7 mouse cellular contexts compared by ENCODE assay signal in genomic region chr6:72097181-72097995, GRCm38 (mm10). TPM values are rescaled to one million over a fixed set of nuclear protein-coding genes. Genes with fewer than 3 reads are reported as not detected.
A peak's percentile ranks its signal among the peaks of the same experiment; 100 is the strongest.
DNase-seq lines count a peak whose midpoint lies in the region; ATAC-seq and TF ChIP-seq lines count a peak whose summit lies in the region.

St3gal5 (plus strand) TSS chr6:72097592.

- peak within 1 kb of the TSS; percentile 73 for H3K9ac ChIP-seq in limb, embryonic 11.5 days (ENCODE audit: low read length)
- H3K9ac ChIP-seq in midbrain, embryonic 13.5 days (replicated peaks) = peak within 1 kb of the TSS; percentile 92

- no peaks in the 10 kb centered on the region for H3K9me3 ChIP-seq in embryonic facial prominence, embryonic 10.5 days
- no peaks in the 10 kb centered on the region for H3K9me3 ChIP-seq in limb, embryonic 11.5 days (ENCODE audit: control insufficient read depth, low read length)
- H3K9me3 ChIP-seq in midbrain, embryonic 13.5 days = no peaks in the 10 kb centered on the region

- no peaks in the 10 kb centered on the region for H3K36me3 ChIP-seq in embryonic facial prominence, embryonic 10.5 days (replicated peaks)
- H3K36me3 ChIP-seq in limb, embryonic 11.5 days (ENCODE audit: control insufficient read depth, insufficient read depth, low read length) = no peaks in the 10 kb centered on the region
- no peaks in the 10 kb centered on the region for H3K36me3 ChIP-seq in midbrain, embryonic 13.5 days
- H3K36me3 ChIP-seq in small intestine, adult 2 months (ENCODE audit: control insufficient read depth, insufficient read depth, low read length) = no peaks in the 10 kb centered on the region

- peak within 1 kb of the TSS; percentile 89 for H3K4me2 ChIP-seq in limb, embryonic 11.5 days (ENCODE audit: low read depth, severe bottlenecking)
- peak within 1 kb of the TSS; percentile 91 for H3K4me2 ChIP-seq in midbrain, embryonic 13.5 days (replicated peaks)

- H3K4me3 ChIP-seq in embryonic facial prominence, embryonic 10.5 days = peak within 1 kb of the TSS; percentile 87
- H3K4me3 ChIP-seq in limb, embryonic 11.5 days (ENCODE audit: low read depth, low read length) = peak within 1 kb of the TSS; percentile 61
- peak within 1 kb of the TSS; percentile 87 for H3K4me3 ChIP-seq in midbrain, embryonic 13.5 days (replicated peaks)
- H3K4me3 ChIP-seq in small intestine, adult 2 months (ENCODE audit: low read depth, low read length) = peak within 1 kb of the TSS; percentile 65

- under 1% methylated on average over 81 of the region's 81 CpGs for WGBS in embryonic facial prominence, embryonic 10.5 days
- under 1% methylated on average over 60 of the region's 81 CpGs for WGBS in limb, embryonic 11.5 days
- under 1% methylated on average over 70 of the region's 81 CpGs for WGBS in midbrain, embryonic 13.5 days
- WGBS in small intestine, adult 2 months = 1% methylated on average over 80 of the region's 81 CpGs

- H3K4me1 ChIP-seq in embryonic facial prominence, embryonic 10.5 days = peaks cover 49% of the 10 kb centered on the region
- H3K4me1 ChIP-seq in limb, embryonic 11.5 days (ENCODE audit: control insufficient read depth, insufficient read depth, low read length) = peaks cover 4% of the 10 kb centered on the region; the same call in 1 of the 2 replicates
- peaks cover 41% of the 10 kb centered on the region for H3K4me1 ChIP-seq in midbrain, embryonic 13.5 days (replicated peaks)
- 0 out of 2 replicates have a peak, but pooled peaks cover 3% of the 10 kb centered on the region for H3K4me1 ChIP-seq in small intestine, adult 2 months (ENCODE audit: control insufficient read depth, insufficient read depth, insufficient read length, low read length)

- DNase-seq in adrenal gland, postnatal 14 days = peak; percentile 97
- DNase-seq in embryonic facial prominence, embryonic 10.5 days (ENCODE audit: low spot score) = peak; percentile 97
- peak; percentile 99 for DNase-seq in heart, adult 11 months
- DNase-seq in kidney, adult 18-20 months = peak; percentile 84
- peak; percentile 95 for DNase-seq in limb, embryonic 11.5 days (ENCODE audit: low spot score)

- no peak for TF ChIP-seq CTCF in small intestine, adult 2 months (IDR thresholded peaks at IDR 0.05; ENCODE audit: extremely low read depth, insufficient read length, insufficient replicate concordance, low read depth, low read length)

- TF ChIP-seq POLR2A in small intestine, adult 2 months (IDR thresholded peaks at IDR 0.05; ENCODE audit: low read depth, low read length) = no peak

- no peaks in the 10 kb centered on the region for H3K27me3 ChIP-seq in embryonic facial prominence, embryonic 10.5 days (replicated peaks; ENCODE audit: low read depth, poor library complexity, severe bottlenecking)
- no peaks in the 10 kb centered on the region for H3K27me3 ChIP-seq in limb, embryonic 11.5 days (ENCODE audit: control insufficient read depth, insufficient read depth, low read length)
- H3K27me3 ChIP-seq in midbrain, embryonic 13.5 days = no peaks in the 10 kb centered on the region
- H3K27me3 ChIP-seq in small intestine, adult 2 months (ENCODE audit: control insufficient read depth, insufficient read depth, low read length) = peaks cover 14% of the 10 kb centered on the region

- H3K27ac ChIP-seq in embryonic facial prominence, embryonic 10.5 days (replicated peaks) = peak within 1 kb of the TSS; percentile 94
- H3K27ac ChIP-seq in limb, embryonic 11.5 days (replicated peaks; ENCODE audit: low read depth, low read length) = peak within 1 kb of the TSS; percentile 69; the same call in 1 of the 2 replicates
- peak within 1 kb of the TSS; percentile 89 for H3K27ac ChIP-seq in midbrain, embryonic 13.5 days
- H3K27ac ChIP-seq in small intestine, adult 2 months (ENCODE audit: insufficient read depth, low read depth, low read length) = 0 out of 2 replicates have a peak within 1 kb of the TSS, but pooled peaks have one; percentile 2

- peak; percentile 97 for ATAC-seq in limb, embryonic 11.5 days (ENCODE audit: insufficient number of reproducible peaks, low FRiP score, low TSS enrichment, low read depth)
- ATAC-seq in midbrain, embryonic 13.5 days = peak; percentile 97

RNA-seq across cellular contexts. Expression of gene St3gal5, which starts in this region (rescaled TPM):
- 137 and 170 TPM in 2 replicates for total RNA-seq in adrenal gland, postnatal 14 days (2021)
- 32.2 and 32.6 TPM in 2 replicates for polyA plus RNA-seq in embryonic facial prominence, embryonic 10.5 days (2016; fragmentation: Nextera tagmentation; extraction: Ambion mirVana)
- 27.8 and 33.0 TPM in 2 replicates for polyA plus RNA-seq in limb, embryonic 11.5 days (2014; fragmentation: Nextera tagmentation; extraction: Ambion mirVana)
- polyA plus RNA-seq in midbrain, embryonic 13.5 days (2015; fragmentation: Nextera tagmentation; extraction: Ambion mirVana) = 40.7 and 42.4 TPM in 2 replicates
- 2.8 and 3.0 TPM in 2 replicates for polyA plus RNA-seq in small intestine, adult 2 months (2012; rRNA removed)

Comparison
In these comparisons a context has a peak if more than half of its experiments do, and no peak if none do; other contexts are left out.
1. Peak in every context shown above with its lines: DNase-seq, ATAC-seq, H3K4me3 ChIP-seq and H3K27ac ChIP-seq.
2. H3K27ac ChIP-seq: peak in every context shown above with its lines; median percentile 94 in embryonic facial prominence, embryonic 10.5 days; 89 in midbrain, embryonic 13.5 days; 69 in limb, embryonic 11.5 days; 2 in small intestine, adult 2 months.